Mouse (Mus musculus) forebrain, embryonic 11.5 days (tissue): ENCODE data around the gene Kpna2. TPM values are rescaled to one million over a fixed set of nuclear protein-coding genes. Genes with fewer than 3 reads are reported as not detected.

Source experiments
- ATAC-seq: fragments of 200-750 bp; cut with Nextera tagmentation; replicated peaks from 2 replicates; pipeline ENCODE4 v1.8.0; 2017; ENCODE audit warnings: moderate TSS enrichment; ENCODE audit not compliant: low FRiP score
- DNase-seq: peaks from one replicate; pipeline ENCODE4 v3.0.0-alpha.2; 2017; ENCODE audit warnings: low spot score
- H3K27ac ChIP-seq: fragments of 300-500 bp; sonication (generic); 2 replicates; pipeline ENCODE4 v1.5.1; 2014; ENCODE audit warnings: low read depth, low read length
- H3K27me3 ChIP-seq: fragments of 300-500 bp; sonication (generic); 2 replicates; pipeline ENCODE4 v1.6.1; 2014; ENCODE audit warnings: mild to moderate bottlenecking, low read length, mixed read lengths; ENCODE audit not compliant: control insufficient read depth, insufficient read depth
- H3K36me3 ChIP-seq: fragments of 300-500 bp; sonication (generic); 2 replicates; pipeline ENCODE4 v1.6.1; 2014; ENCODE audit warnings: mild to moderate bottlenecking, low read length, moderate library complexity, mixed read lengths; ENCODE audit not compliant: control insufficient read depth, insufficient read depth
- H3K4me1 ChIP-seq: fragments of 300-500 bp; sonication (generic); replicated peaks from 2 replicates; pipeline ENCODE4 v1.6.1; 2014; ENCODE audit warnings: low read length, mixed read lengths; ENCODE audit not compliant: control insufficient read depth, insufficient read depth
- H3K4me2 ChIP-seq: fragments of 300-500 bp; sonication (generic); 2 replicates; pipeline ENCODE4 v1.6.1; 2014; ENCODE audit warnings: low read depth, mild to moderate bottlenecking, low read length, moderate library complexity, mixed read lengths; ENCODE audit not compliant: severe bottlenecking
- H3K4me3 ChIP-seq: fragments of 300-500 bp; sonication (generic); 2 replicates; pipeline ENCODE4 v1.5.1; 2014; ENCODE audit warnings: low read depth, low read length
- H3K9ac ChIP-seq: fragments of 300-500 bp; sonication (generic); 2 replicates; pipeline ENCODE4 v1.6.1; 2014; ENCODE audit warnings: low read length
- H3K9me3 ChIP-seq: fragments of 300-500 bp; sonication (generic); 2 replicates; pipeline ENCODE4 v1.6.1; 2016; ENCODE audit warnings: low read length, mixed read lengths; ENCODE audit not compliant: control insufficient read depth
- WGBS: fragments of 180-500 bp; shearing (Covaris S2); extraction: QIAGEN DNeasy Blood & Tissue Kit; methylation state at CpG from one replicate; pipeline ENCODE4 v1.1.7; 2014; 5-methylcytosine and 5-hydroxymethylcytosine counted together
- polyA plus RNA-seq: library from polyadenylated mRNA; unstranded; fragments of >200 nt; fragmentation: Nextera tagmentation; extraction: Ambion mirVana; gene quantifications from 2 replicates; pipeline ENCODE4 v1.2.1, GENCODE M21; 2014

The Kpna2 gene
- polyA plus RNA-seq, 1 experiment from 2014 or later = 777 TPM

GRCm38 (mm10) chr11:106954116-106954515 is 45.2 kb downstream of the Kpna2 start:
- 85% methylated on average over 9 of the region's 9 CpGs for WGBS
- ATAC-seq = no peak

More at GRCm38 (mm10) chr11:106954116-106954515, 45.2 kb downstream of the Kpna2 start:
- Histone ChIP-seq H3K4me3 (no peak overlapping the region), H3K27ac (no peak overlapping the region), H3K9ac (no peak overlapping the region), H3K4me1 (no peaks in the 10 kb centered on the region), H3K4me2 (no peak overlapping the region), H3K27me3 (no peaks in the 10 kb centered on the region), H3K36me3 (no peaks in the 10 kb centered on the region), H3K9me3 (no peaks in the 10 kb centered on the region)
- no peak for DNase-seq

Other genes with a start within 250 kb of the Kpna2 start
- 15.4 and 18.8 TPM in 2 replicates for gene Pecam1, start 248.9 kb downstream of the Kpna2 start, polyA plus RNA-seq
- gene Milr1, start 248.3 kb downstream of the Kpna2 start, polyA plus RNA-seq = 0.63 and 1.3 TPM in 2 replicates
- 8.9 and 9.1 TPM in 2 replicates for gene Polg2, start 220.0 kb downstream of the Kpna2 start, polyA plus RNA-seq
- 508 and 538 TPM in 2 replicates for gene Ddx5, start 210.4 kb downstream of the Kpna2 start, polyA plus RNA-seq
- 20.8 and 23.0 TPM in 2 replicates for gene Cep95, start 210.3 kb downstream of the Kpna2 start, polyA plus RNA-seq
- gene Smurf2, start 78.8 kb downstream of the Kpna2 start, polyA plus RNA-seq = 18.9 and 20.1 TPM in 2 replicates
- gene 1810010H24Rik, start 26.1 kb upstream of the Kpna2 start, polyA plus RNA-seq = 2.5 and 4.2 TPM in 2 replicates
- 49.6 and 50.6 TPM in 2 replicates for gene Bptf, start 132.6 kb upstream of the Kpna2 start, polyA plus RNA-seq
- gene Nol11, start 189.8 kb upstream of the Kpna2 start, polyA plus RNA-seq = 75.0 and 76.8 TPM in 2 replicates